Mouse (Mus musculus) liver, embryonic 14.5 days (tissue): ENCODE measurements around the gene D430041D05Rik. TPM values are rescaled to one million over a fixed set of nuclear protein-coding genes. Genes with fewer than 3 reads are reported as not detected.

ENCODE experiments used
- ATAC-seq: fragments of 200-750 bp; cut with Nextera tagmentation; 2 replicates; pipeline ENCODE4 v1.8.0; 2017; ENCODE audit warnings: moderate number of reproducible peaks, mild to moderate bottlenecking, moderate library complexity; ENCODE audit not compliant: insufficient read depth
- DNase-seq, 3 experiments: peaks; one replicate each; pipeline ENCODE4 v3.0.0-alpha.2; 2012 to 2013; ENCODE audit warnings: low read depth in 3 of 3, low spot score in 3 of 3
- H3K27ac ChIP-seq: fragments of 300-500 bp; sonication (generic); 2 replicates; pipeline ENCODE4 v1.5.1; 2014; ENCODE audit warnings: moderate library complexity, mild to moderate bottlenecking, control low read depth, inconsistent platforms
- H3K27me3 ChIP-seq: fragments of 300-500 bp; sonication (generic); 2 replicates; pipeline ENCODE4 v1.6.1; 2014; ENCODE audit warnings: mild to moderate bottlenecking, low read length, moderate library complexity; ENCODE audit not compliant: control insufficient read depth, insufficient read depth
- H3K36me3 ChIP-seq: fragments of 300-500 bp; sonication (generic); replicated peaks from 2 replicates; pipeline ENCODE4 v1.6.1; 2014; ENCODE audit warnings: low read depth; ENCODE audit not compliant: control insufficient read depth, insufficient read depth
- H3K4me1 ChIP-seq, 2 experiments: fragments of 200-500 bp in 1 of 2; fragments of 300-500 bp in 1 of 2; sonication (generic) in 1 of 2; replicated peaks; 2 replicates each; pipeline ENCODE4 v1.6.1; 2012 to 2014; ENCODE audit warnings: antibody characterized with exemption in 1 of 2, inconsistent platforms in 1 of 2, low read length in 1 of 2; ENCODE audit not compliant: control insufficient read depth in 2 of 2, insufficient read depth in 2 of 2
- H3K4me2 ChIP-seq: fragments of 300-500 bp; sonication (generic); 2 replicates; pipeline ENCODE4 v1.6.1; 2014; ENCODE audit warnings: low read depth, mild to moderate bottlenecking, control low read depth, moderate library complexity
- H3K4me3 ChIP-seq, 2 experiments: fragments of 200-500 bp in 1 of 2; fragments of 300-500 bp in 1 of 2; sonication (generic) in 1 of 2; 2 replicates each; pipeline ENCODE4 v1.5.1; 2012 to 2014; ENCODE audit warnings: low read depth in 2 of 2, low read length in 2 of 2, mild to moderate bottlenecking in 2 of 2, control low read depth in 1 of 2, inconsistent platforms in 1 of 2, moderate library complexity in 1 of 2; ENCODE audit not compliant: insufficient read depth in 1 of 2
- H3K9ac ChIP-seq: fragments of 300-500 bp; sonication (generic); replicated peaks from 2 replicates; pipeline ENCODE4 v1.6.1; 2014; ENCODE audit warnings: mild to moderate bottlenecking, control low read depth, moderate library complexity
- H3K9me3 ChIP-seq: fragments of 300-500 bp; sonication (generic); 2 replicates; pipeline ENCODE4 v1.6.1; 2016; ENCODE audit warnings: low read length, mixed read lengths; ENCODE audit not compliant: control insufficient read depth
- CTCF ChIP-seq: IDR thresholded peaks from 2 replicates; pipeline ENCODE4 v1.5.1; 2016; ENCODE audit warnings: antibody characterized with exemption, low read depth, control low read depth
- EP300 ChIP-seq: IDR thresholded peaks from 2 replicates; pipeline ENCODE4 v1.6.1; 2016; ENCODE audit warnings: antibody characterized with exemption, low read depth
- WGBS: fragments of 180-500 bp; shearing (Covaris S2); extraction: QIAGEN DNeasy Blood & Tissue Kit; methylation state at CpG from one replicate; pipeline ENCODE4 v1.1.7; 2014; ENCODE audit not compliant: insufficient replicate concordance; 5-methylcytosine and 5-hydroxymethylcytosine counted together
- polyA plus RNA-seq, 2 experiments: library from polyadenylated mRNA; depleted of rRNA in 1 of 2; stranded (reverse) in 1 of 2; unstranded in 1 of 2; fragments of >200 nt; fragmentation: Nextera tagmentation in 1 of 2; extraction: Ambion mirVana in 1 of 2; gene quantifications; 2 replicates each; pipeline versions ENCODE4 v1.2.1 to v1.2.3; 2012 to 2014

The D430041D05Rik gene
- polyA plus RNA-seq, 2 experiments: under 0.01 TPM; not detected in 1

- Histone ChIP-seq H3K27me3 (no peaks in the 10 kb centered on the region), H3K27ac (no peak overlapping the region), H3K4me3 (no peak overlapping the region), H3K36me3 (no peaks in the 10 kb centered on the region), H3K4me2 (no peak overlapping the region), H3K9ac (no peak overlapping the region), H3K9me3 (no peaks in the 10 kb centered on the region), H3K4me1 (no peaks in the 10 kb centered on the region)
- 53% methylated on average over 6 of the region's 6 CpGs for WGBS
- DNase-seq (no peak), ATAC-seq (no peak)
- no peak for TF ChIP-seq CTCF
- no peak for TF ChIP-seq EP300
Measured at GRCm38 (mm10) chr2:104335824-104336223, 75.0 kb downstream of the D430041D05Rik start.

GRCm38 (mm10) chr2:104333952-104334351 lies 76.9 kb downstream of the D430041D05Rik start:
- H3K4me1 ChIP-seq: no peaks in the 10 kb centered on the region
- no peaks in the 10 kb centered on the region for H3K27me3 ChIP-seq
- ATAC-seq (no peak), DNase-seq (no peak)
- no peak overlapping the region for H3K4me3 ChIP-seq
- H3K4me2 ChIP-seq: no peak overlapping the region
- TF ChIP-seq EP300 (no peak), CTCF (no peak)
- H3K27ac ChIP-seq: no peak overlapping the region
- 42% methylated on average over 5 of the region's 5 CpGs for WGBS
- no peak overlapping the region for H3K9ac ChIP-seq
- H3K36me3 ChIP-seq: no peaks in the 10 kb centered on the region
- H3K9me3 ChIP-seq: no peaks in the 10 kb centered on the region

- H3K36me3 ChIP-seq: no peaks in the 10 kb centered on the region
- TF ChIP-seq CTCF (no peak), EP300 (no peak)
- no peak for DNase-seq
- H3K4me2 ChIP-seq: no peak overlapping the region
- no peak overlapping the region for H3K9ac ChIP-seq
- H3K9me3 ChIP-seq: no peaks in the 10 kb centered on the region
- no peak overlapping the region for H3K27ac ChIP-seq
- H3K4me3 ChIP-seq: no peak overlapping the region
- WGBS: 63% methylated on average over 4 of the region's 4 CpGs
- no peaks in the 10 kb centered on the region for H3K4me1 ChIP-seq
- no peaks in the 10 kb centered on the region for H3K27me3 ChIP-seq
- ATAC-seq: no peak
Measured at GRCm38 (mm10) chr2:104332707-104333106, 78.1 kb downstream of the D430041D05Rik start.

GRCm38 (mm10) chr2:104331261-104331660 lies 79.6 kb downstream of the D430041D05Rik start:
- H3K9me3 ChIP-seq: no peaks in the 10 kb centered on the region
- H3K4me3 ChIP-seq: no peak overlapping the region
- no peaks in the 10 kb centered on the region for H3K27me3 ChIP-seq
- no peak overlapping the region for H3K9ac ChIP-seq
- no peaks in the 10 kb centered on the region for H3K36me3 ChIP-seq
- H3K4me2 ChIP-seq: no peak overlapping the region
- DNase-seq: no peak
- TF ChIP-seq EP300 (no peak), CTCF (no peak)
- ATAC-seq: no peak
- H3K4me1 ChIP-seq: no peaks in the 10 kb centered on the region
- WGBS: 58% methylated on average over 6 of the region's 6 CpGs
- no peak overlapping the region for H3K27ac ChIP-seq

- H3K4me3 ChIP-seq: no peak overlapping the region
- H3K9ac ChIP-seq: no peak overlapping the region
- H3K4me2 ChIP-seq: no peak overlapping the region
- H3K4me1 ChIP-seq: no peaks in the 10 kb centered on the region
- DNase-seq (no peak), ATAC-seq (no peak)
- H3K27ac ChIP-seq: no peak overlapping the region
- WGBS: 63% methylated on average over 16 of the region's 16 CpGs
- H3K9me3 ChIP-seq: no peaks in the 10 kb centered on the region
- no peaks in the 10 kb centered on the region for H3K36me3 ChIP-seq
- H3K27me3 ChIP-seq: no peaks in the 10 kb centered on the region
- TF ChIP-seq CTCF (no peak), EP300 (no peak)
Measured at GRCm38 (mm10) chr2:104327116-104327794, 83.6 kb downstream of the D430041D05Rik start.
